Mouse (Mus musculus) mammary gland, adult 2 months (tissue): ENCODE data around the gene Map3k3. TPM values are rescaled to one million over a fixed set of nuclear protein-coding genes. Genes with fewer than 3 reads are reported as not detected.

Source experiments
- polyA plus RNA-seq: library from polyadenylated mRNA; depleted of rRNA; stranded (reverse); fragments of >200 nt; gene quantifications from 2 replicates; pipeline ENCODE4 v1.2.3, GENCODE M21; 2012; ENCODE audit warnings: low replicate concordance; rRNA removed

The Map3k3 gene
- 39.9 and 55.5 TPM in 2 replicates for polyA plus RNA-seq

DNA sequence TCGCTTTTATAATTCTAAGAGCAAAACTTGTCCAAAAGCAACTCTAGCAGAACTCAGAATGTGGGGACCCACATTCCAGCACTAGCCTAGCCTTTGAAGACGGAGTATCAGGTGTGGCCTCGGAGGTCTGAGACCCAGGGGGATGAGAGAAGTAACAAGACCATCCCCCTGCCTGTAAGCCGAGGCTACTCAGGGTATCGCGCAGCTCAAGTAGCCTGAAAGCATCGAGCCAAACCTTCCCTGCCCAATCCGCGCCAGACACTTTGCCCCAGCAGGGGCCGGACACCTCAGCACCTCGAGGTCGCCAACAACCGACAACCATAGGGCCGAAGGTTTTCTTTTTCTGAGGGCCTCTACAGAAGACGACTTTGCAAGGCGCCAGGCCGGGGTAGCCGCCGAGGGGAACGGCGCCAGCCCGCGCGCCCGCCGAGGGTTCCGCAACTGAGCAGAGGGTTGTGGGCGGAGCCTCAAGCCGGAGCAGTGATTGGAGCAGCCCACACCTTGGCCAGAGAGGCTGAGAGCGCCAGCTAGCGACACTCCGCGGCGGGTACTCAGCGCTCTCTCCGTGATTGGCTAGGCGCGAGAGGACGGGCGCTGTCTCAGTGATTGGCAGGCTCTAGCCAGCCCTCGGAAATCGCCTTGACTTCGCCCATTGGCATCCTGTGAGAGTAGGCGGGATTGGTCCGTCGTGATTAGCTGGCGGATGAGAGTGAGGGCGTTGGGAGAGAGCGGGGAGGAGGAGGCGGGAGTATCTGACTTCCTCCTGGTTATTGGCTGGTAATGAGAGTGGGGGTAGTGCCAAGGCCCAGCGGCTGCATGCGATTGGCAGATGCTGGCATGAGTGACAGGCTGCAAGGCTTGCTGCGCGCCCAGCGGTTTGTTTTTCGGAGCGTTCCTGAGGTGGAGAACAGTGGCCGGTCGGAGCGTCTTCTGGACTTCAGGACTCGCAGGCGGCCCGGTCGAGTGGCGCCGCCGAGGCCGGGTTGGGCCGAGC lies at the start of gene Map3k3:
Gene Map3k3 (plus strand): TSS at position 906 of the 994 bp plus-strand sequence.

DNA sequence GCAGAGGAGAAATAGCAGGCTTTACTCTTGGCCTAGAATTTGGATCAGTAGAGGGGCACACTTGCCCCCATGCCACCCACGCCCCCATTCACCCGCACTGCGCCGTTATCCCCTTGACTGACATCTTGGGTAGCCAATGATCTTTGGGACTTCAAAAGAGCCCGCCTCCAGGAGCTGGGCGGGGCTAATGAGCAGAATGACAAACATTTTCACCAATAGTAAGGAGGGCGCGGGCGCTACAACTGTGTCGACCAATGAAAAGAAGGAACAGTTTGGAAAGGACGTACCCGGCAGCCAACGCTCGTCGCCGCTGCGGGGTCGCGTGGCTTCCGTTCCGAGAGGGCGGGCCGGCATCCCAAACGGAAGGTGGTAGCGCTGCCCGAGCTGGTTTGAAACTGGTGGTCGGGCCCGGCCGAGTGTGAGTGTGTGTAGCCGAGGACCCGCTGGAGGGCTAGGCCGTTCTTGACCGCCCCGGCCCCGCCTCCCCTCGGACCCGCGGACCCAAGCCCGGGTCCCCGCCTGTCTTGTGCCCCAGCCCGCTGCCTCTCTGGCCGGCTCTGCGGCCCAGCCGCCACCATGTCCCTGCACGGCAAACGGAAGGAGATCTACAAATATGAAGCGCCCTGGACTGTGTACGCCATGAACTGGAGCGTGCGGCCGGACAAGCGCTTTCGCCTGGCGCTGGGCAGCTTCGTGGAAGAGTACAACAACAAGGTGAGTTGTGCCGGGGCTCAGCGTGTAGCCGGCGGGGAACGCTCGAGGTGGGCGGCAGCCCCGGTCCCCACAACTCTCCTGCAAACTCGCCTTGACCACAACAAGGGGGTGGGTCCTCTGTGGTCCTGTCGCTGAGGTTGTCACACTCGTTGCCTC lies 47.6 kb upstream of the Map3k3 start, which contains the start of gene Dcaf7:
Gene Dcaf7 (plus strand): TSS at position 325 of the 870 bp plus-strand sequence.

DNA sequence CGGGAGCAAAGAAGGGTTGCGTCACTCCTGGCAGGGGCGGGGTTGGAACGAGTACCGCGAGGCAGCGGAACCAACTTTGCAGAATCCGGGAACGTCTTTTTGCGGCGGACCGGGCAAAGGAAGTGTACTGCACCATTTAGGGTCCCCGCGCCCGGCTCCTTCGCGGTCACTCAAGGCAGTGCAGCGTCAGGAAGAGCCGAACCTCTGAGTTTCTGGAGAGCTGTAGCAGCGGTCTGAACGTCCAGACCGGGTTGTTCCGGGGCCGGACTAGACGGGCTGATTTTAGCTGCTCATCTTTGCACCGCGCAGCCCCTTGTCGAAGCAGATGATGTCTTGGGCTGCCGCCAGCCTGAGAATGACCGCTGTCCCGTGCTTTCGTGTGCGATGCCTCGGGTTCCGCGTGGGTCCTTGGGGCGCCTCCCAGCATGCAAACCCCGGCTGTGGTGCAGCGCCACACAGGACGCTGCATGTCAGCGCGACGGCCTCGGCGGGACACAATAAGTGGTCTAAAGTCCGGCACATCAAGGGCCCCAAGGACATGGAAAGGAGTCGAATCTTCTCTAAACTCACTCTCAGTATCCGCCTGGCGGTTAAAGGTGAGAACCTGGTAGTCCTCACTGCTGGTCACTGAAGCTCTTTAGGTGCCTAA lies 18.4 kb upstream of the Map3k3 start, which contains the start of gene Taco1:
Gene Taco1 (plus strand): TSS at position 139 of the 649 bp plus-strand sequence.

DNA sequence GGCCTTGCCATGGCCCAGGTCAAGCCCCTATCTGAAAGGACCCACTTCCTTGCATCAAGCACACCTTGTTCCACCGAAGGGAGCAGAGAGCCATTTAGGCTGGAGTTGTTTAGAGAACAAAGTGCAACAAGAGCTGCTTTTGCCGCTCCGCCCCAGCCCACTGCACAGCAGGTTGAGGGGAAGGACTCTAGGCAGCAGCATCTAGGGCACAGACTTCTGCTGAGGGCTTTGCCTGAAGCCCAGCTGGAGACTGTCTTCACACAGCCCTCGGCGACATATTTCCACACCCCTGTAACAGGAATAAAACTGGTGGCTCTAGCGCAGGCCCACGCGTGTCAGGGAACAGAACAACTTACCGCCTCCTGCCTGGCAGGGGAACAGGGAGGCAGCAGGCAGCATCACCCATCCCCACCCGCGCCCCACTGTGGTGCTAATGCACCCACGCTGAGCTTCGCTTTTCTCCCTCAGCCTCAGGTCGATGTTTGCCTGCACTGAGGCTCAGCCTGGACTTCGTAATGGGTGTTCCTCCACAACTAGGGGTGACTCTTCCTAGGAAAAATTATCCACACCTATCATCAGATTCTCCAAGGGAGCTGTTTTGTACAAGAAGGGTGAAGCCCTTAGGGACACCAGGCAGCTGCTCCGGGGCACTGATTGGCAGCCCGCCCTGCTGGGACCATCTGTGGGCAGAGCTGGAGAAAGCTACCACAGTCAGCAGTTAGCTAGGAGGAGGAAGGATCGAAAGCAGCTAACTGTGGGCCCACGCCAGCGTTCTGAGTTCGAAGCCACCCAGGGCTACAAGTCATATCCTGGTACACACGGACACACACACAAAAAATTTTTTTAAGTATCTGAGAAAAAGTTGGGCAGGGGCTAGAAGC lies 76.7 kb downstream of the Map3k3 start, which contains the start of the genes Gm10840 and Limd2:
Gene Gm10840 (plus strand): TSS at position 10 of the 881 bp plus-strand sequence.
Gene Limd2 (minus strand): TSS at position 20 of the 881 bp plus-strand sequence.

DNA sequence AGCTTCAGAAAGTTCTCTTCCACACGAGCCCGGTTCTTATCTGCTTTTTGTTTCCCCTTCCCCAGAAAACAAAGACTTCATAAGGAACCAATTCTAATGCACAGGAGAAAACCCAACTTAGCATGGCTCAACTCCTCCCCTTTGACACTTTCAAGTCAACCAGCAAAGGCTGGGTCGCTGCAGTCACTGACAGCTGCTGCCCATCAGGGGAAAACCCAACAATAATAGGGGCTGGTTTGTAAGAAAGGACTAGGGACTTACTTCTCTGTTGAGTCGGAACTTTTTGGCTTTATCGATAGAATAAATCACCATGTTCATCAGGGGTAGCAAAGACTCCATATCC lies 117.7 kb downstream of the Map3k3 start, which contains the start of gene Strada:
Gene Strada (minus strand): TSS at position 46 of the 343 bp plus-strand sequence.

Other genes starting within 250 kb of the Map3k3 start
- 28.8 and 33.5 TPM in 2 replicates for gene Cyb561, start 131.3 kb upstream of the Map3k3 start, polyA plus RNA-seq
- 96.2 and 107 TPM in 2 replicates for gene Ace, start 116.7 kb upstream of the Map3k3 start, polyA plus RNA-seq
- not detected in 2 replicates for gene Ace3, start 89.9 kb upstream of the Map3k3 start, polyA plus RNA-seq
- gene Kcnh6, start 76.5 kb upstream of the Map3k3 start, polyA plus RNA-seq, result not detected in 2 replicates
- gene Dcaf7, start 47.7 kb upstream of the Map3k3 start, polyA plus RNA-seq, result 41.7 and 42.6 TPM in 2 replicates
- 15.6 and 17.6 TPM in 2 replicates for gene Taco1, start 18.6 kb upstream of the Map3k3 start, polyA plus RNA-seq
- gene Gm10840, start 76.2 kb downstream of the Map3k3 start, polyA plus RNA-seq, result not detected in 2 replicates
- 139 and 178 TPM in 2 replicates for gene Limd2, start 76.2 kb downstream of the Map3k3 start, polyA plus RNA-seq
- gene Strada, start 117.6 kb downstream of the Map3k3 start, polyA plus RNA-seq, result 30.4 and 43.7 TPM in 2 replicates
- 8.0 and 20.2 TPM in 2 replicates for gene Ccdc47, start 131.7 kb downstream of the Map3k3 start, polyA plus RNA-seq
- 7.4 and 10.8 TPM in 2 replicates for gene Ddx42, start 132.3 kb downstream of the Map3k3 start, polyA plus RNA-seq
- gene Ftsj3, start 171.5 kb downstream of the Map3k3 start, polyA plus RNA-seq, result 11.0 and 13.9 TPM in 2 replicates
- gene Psmc5, start 171.5 kb downstream of the Map3k3 start, polyA plus RNA-seq, result 23.5 and 41.8 TPM in 2 replicates
- gene Smarcd2, start 188.4 kb downstream of the Map3k3 start, polyA plus RNA-seq, result 146 and 157 TPM in 2 replicates
- 0.11 and 0.33 TPM in 2 replicates for gene Tcam1, start 192.1 kb downstream of the Map3k3 start, polyA plus RNA-seq
- 0.68 and 1.5 TPM in 2 replicates for gene Gh, start 217.3 kb downstream of the Map3k3 start, polyA plus RNA-seq
- gene Cd79b, start 230.1 kb downstream of the Map3k3 start, polyA plus RNA-seq, result 140 and 163 TPM in 2 replicates